Mouse (Mus musculus) CH12.LX (cell line): ENCODE measurements at regions not wholly inside any gene's neighbourhood (a gene's known extent, or its start where the extent isn't known, plus 50 kb on each side); places are given as distances from the start of the nearest gene placed in this dataset.

ENCODE experiments used
- BHLHE40 ChIP-seq: IDR thresholded peaks from 2 replicates; pipeline ENCODE4 v1.6.1; 2011; ENCODE audit warnings: mild to moderate bottlenecking, low read depth, low read length, improper control_type of control experiment
- CHD2 ChIP-seq: IDR thresholded peaks from 2 replicates; pipeline ENCODE4 v1.6.1; 2011; ENCODE audit warnings: low read length, improper control_type of control experiment
- CTCF ChIP-seq, 2 experiments: IDR thresholded peaks in 1 of 2; conservative IDR thresholded peaks in 1 of 2; 2 replicates each; pipeline ENCODE4 v1.5.1; 2011 to 2012; ENCODE audit warnings: low read depth in 2 of 2, low read length in 2 of 2, improper control_type of control experiment in 1 of 2, inconsistent platforms in 1 of 2, mild to moderate bottlenecking in 1 of 2, moderate library complexity in 1 of 2
- EP300 ChIP-seq: IDR thresholded peaks from 2 replicates; pipeline ENCODE4 v1.6.1; 2011; ENCODE audit warnings: low read length, improper control_type of control experiment
- KAT2A ChIP-seq: IDR thresholded peaks from 2 replicates; pipeline ENCODE4 v1.6.1; 2012; ENCODE audit warnings: low read length, improper control_type of control experiment, inconsistent platforms; ENCODE audit not compliant: insufficient replicate concordance
- MAX ChIP-seq: IDR thresholded peaks from 2 replicates; pipeline ENCODE4 v1.6.1; 2011; ENCODE audit warnings: low read length, improper control_type of control experiment
- NRF1 ChIP-seq: IDR thresholded peaks from 2 replicates; pipeline ENCODE4 v1.6.1; 2014; ENCODE audit warnings: low read depth, mild to moderate bottlenecking, inconsistent platforms, low read length, improper control_type of control experiment, moderate library complexity
- POLR2A ChIP-seq: IDR thresholded peaks from 2 replicates; pipeline ENCODE4 v1.6.1; 2011; ENCODE audit warnings: low read depth, mild to moderate bottlenecking, improper control_type of control experiment, low read length
- POLR2AphosphoS2 ChIP-seq: IDR thresholded peaks from 2 replicates; pipeline ENCODE4 v1.6.1; 2011; ENCODE audit warnings: low read depth, low read length, improper control_type of control experiment
- ZC3H11A ChIP-seq: IDR thresholded peaks from 2 replicates; pipeline ENCODE4 v1.6.1; 2012; ENCODE audit warnings: low read depth, mild to moderate bottlenecking, inconsistent platforms, low read length, improper control_type of control experiment

GRCm38 (mm10) chr8:115888278-115888677 lies 180.7 kb upstream of the Maf start:
- TF ChIP-seq POLR2A, result no peak
- no peak for TF ChIP-seq MAX
- TF ChIP-seq CTCF (conservative IDR thresholded peaks at IDR 0.05 in 1 of 2, IDR thresholded peaks at IDR 0.05 in 1 of 2; ENCODE audit: low read depth in 2 of 2, low read length in 2 of 2), result no peak
- TF ChIP-seq EP300, result no peak
- no peak for TF ChIP-seq KAT2A
- no peak for TF ChIP-seq CHD2
- no peak for TF ChIP-seq NRF1
- TF ChIP-seq ZC3H11A, result no peak
- TF ChIP-seq BHLHE40, result no peak
- no peak for TF ChIP-seq POLR2AphosphoS2
